Mouse (Mus musculus) mouse embryonic stem cell (cell line): ENCODE measurements around the gene Entpd4b.
"Not testable (repeated sequence)": the region's sequence is repeated elsewhere in the genome, so short reads cannot be mapped to it uniquely, and the experiment has no call there.

Experiments
- in situ Hi-C, 2 experiments: fragments of 300-500 bp; cut with MboI; formaldehyde crosslinking; loops; 1 replicate in 1 of 2; 3 replicates in 1 of 2; pipeline ENCODE4 v1.14.3; 2019 to 2020; ENCODE audit warnings: low sequenced_read_pairs in 2 of 2, low pct_unique_long_range_greater_than_20kb in 1 of 2, mixed read lengths in 1 of 2; ENCODE audit not compliant: unreplicated experiment in 1 of 2

Entpd4b gene

GRCm38 (mm10) chr14:69555110-69555831 lies at the start of gene Entpd4b:
Gene Entpd4b, plus strand, starts transcription at chr14:69555424.
- in situ Hi-C loops, result not testable (repeated sequence)

GRCm38 (mm10) chr14:69507000-69507399 lies 48.2 kb upstream of the Entpd4b start:
- in situ Hi-C loops, result not testable (repeated sequence)

GRCm38 (mm10) chr14:69512449-69512848 lies 42.8 kb upstream of the Entpd4b start, which contains the start of gene Gm27179:
Gene Gm27179, minus strand, starts transcription at chr14:69512549.
- in situ Hi-C loops, result not testable (repeated sequence)

GRCm38 (mm10) chr14:69520810-69521209 lies 34.4 kb upstream of the Entpd4b start:
- in situ Hi-C loops, result not testable (repeated sequence)

GRCm38 (mm10) chr14:69523001-69523400 lies 32.2 kb upstream of the Entpd4b start:
- in situ Hi-C loops, result not testable (repeated sequence)

- in situ Hi-C loops, result not testable (repeated sequence)
Observed at GRCm38 (mm10) chr14:69526202-69526601, 29.0 kb upstream of the Entpd4b start.

- in situ Hi-C loops, result not testable (repeated sequence)
Observed at GRCm38 (mm10) chr14:69536539-69536938, 18.7 kb upstream of the Entpd4b start.

- in situ Hi-C loops, result not testable (repeated sequence)
Observed at GRCm38 (mm10) chr14:69540113-69540512, 15.1 kb upstream of the Entpd4b start.

GRCm38 (mm10) chr14:69542695-69543094 lies 12.5 kb upstream of the Entpd4b start:
- in situ Hi-C loops, result not testable (repeated sequence)

- in situ Hi-C loops, result not testable (repeated sequence)
Observed at GRCm38 (mm10) chr14:69544033-69544432, 11.2 kb upstream of the Entpd4b start.

- in situ Hi-C loops, result not testable (repeated sequence)
Observed at GRCm38 (mm10) chr14:69545052-69545451, 10.2 kb upstream of the Entpd4b start.

GRCm38 (mm10) chr14:69547310-69547709 lies 7.9 kb upstream of the Entpd4b start:
- in situ Hi-C loops, result not testable (repeated sequence)

GRCm38 (mm10) chr14:69556820-69557219 lies 1.6 kb downstream of the Entpd4b start:
- in situ Hi-C loops, result not testable (repeated sequence)

GRCm38 (mm10) chr14:69557550-69557949 lies 2.3 kb downstream of the Entpd4b start:
- in situ Hi-C loops, result not testable (repeated sequence)
